Comparison of ENCODE assay signal across 10 mouse cellular contexts in the genomic region with DNA sequence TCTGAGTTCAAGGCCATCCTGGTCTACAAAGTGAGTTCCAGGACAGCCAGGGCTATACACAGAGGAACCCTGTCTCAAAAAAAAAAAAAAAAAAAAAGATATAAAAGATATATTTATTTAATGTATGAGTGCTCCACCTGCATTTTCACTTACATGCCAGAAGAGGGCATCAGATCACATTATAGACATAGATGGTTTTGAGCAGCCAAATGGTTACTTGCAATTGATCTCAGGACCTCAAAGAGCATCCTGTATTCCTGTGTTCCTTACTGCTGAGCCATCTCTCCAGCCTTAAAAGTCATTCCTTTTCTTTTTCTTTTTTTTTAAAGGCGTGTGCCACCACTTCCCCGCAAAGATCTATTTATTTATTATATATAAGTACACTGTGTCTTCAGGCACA. TPM values are rescaled to one million over a fixed set of nuclear protein-coding genes. Genes with fewer than 3 reads are reported as not detected.
A peak's percentile ranks its signal among the peaks of the same experiment; 100 is the strongest.
DNase-seq lines count a peak whose midpoint lies in the region; ATAC-seq and TF ChIP-seq lines count a peak whose summit lies in the region.
"Had no signal": no experiment of that assay in that cellular context is flagged by ENCODE, and none has a peak within 500 bp of the region (broad histone marks: within the 10 kb centered on the region; RNA-seq: fewer than 3 reads in every experiment).

No protein-coding gene starts in this region.

- H3K9ac ChIP-seq in heart, embryonic 11.5 days (ENCODE audit: low read depth, low read length), result no peak overlapping the region
- H3K9ac ChIP-seq in midbrain, embryonic 14.5 days (replicated peaks; ENCODE audit: low read length), result no peak overlapping the region
- H3K9ac ChIP-seq in midbrain, embryonic 15.5 days, result no peak overlapping the region
- no peak overlapping the region for H3K9ac ChIP-seq in kidney, embryonic 16.5 days (replicated peaks; ENCODE audit: low read length)

- no peak overlapping the region for H3K27ac ChIP-seq in heart, embryonic 11.5 days (ENCODE audit: low read depth, low read length)
- no peak overlapping the region for H3K27ac ChIP-seq in midbrain, embryonic 14.5 days (replicated peaks; ENCODE audit: low read depth, low read length)
- H3K27ac ChIP-seq in midbrain, embryonic 15.5 days, result no peak overlapping the region
- H3K27ac ChIP-seq in cortical plate, adult 2 months (ENCODE audit: insufficient read depth, low read length), result no peak overlapping the region
- no peak overlapping the region for H3K27ac ChIP-seq in kidney, embryonic 16.5 days (ENCODE audit: low read length)
- H3K27ac ChIP-seq: macrophage had no signal

- no peak overlapping the region for H3K4me3 ChIP-seq in heart, embryonic 11.5 days (ENCODE audit: low read depth, low read length)
- H3K4me3 ChIP-seq in midbrain, embryonic 14.5 days (replicated peaks; ENCODE audit: low read depth, low read length), result no peak overlapping the region
- H3K4me3 ChIP-seq in midbrain, embryonic 15.5 days, result no peak overlapping the region
- no peak overlapping the region for H3K4me3 ChIP-seq in cortical plate, adult 2 months (ENCODE audit: insufficient read depth, low read length)
- H3K4me3 ChIP-seq in kidney, embryonic 16.5 days (ENCODE audit: low read length), result no peak overlapping the region
- H3K4me3 ChIP-seq: heart, embryonic 13.5 days had no signal

- WGBS in heart, embryonic 11.5 days (ENCODE audit: insufficient replicate concordance), result 58% methylated on average over 2 of the region's 2 CpGs
- WGBS in midbrain, embryonic 14.5 days, result 79% methylated on average over 2 of the region's 2 CpGs
- WGBS in midbrain, embryonic 15.5 days, result 70% methylated on average over 2 of the region's 2 CpGs
- 81% methylated on average over 2 of the region's 2 CpGs for WGBS in kidney, embryonic 16.5 days

- no peak for TF ChIP-seq POLR2A in cortical plate, adult 2 months (IDR thresholded peaks at IDR 0.05; ENCODE audit: extremely low read depth, insufficient read depth, low read length)

- no peaks in the 10 kb centered on the region for H3K36me3 ChIP-seq in heart, embryonic 11.5 days (ENCODE audit: control insufficient read depth, insufficient read depth, low read length)
- H3K36me3 ChIP-seq in midbrain, embryonic 14.5 days (ENCODE audit: control insufficient read depth, insufficient read depth, low read length), result no peaks in the 10 kb centered on the region
- H3K36me3 ChIP-seq in midbrain, embryonic 15.5 days (replicated peaks), result no peaks in the 10 kb centered on the region
- H3K36me3 ChIP-seq in kidney, embryonic 16.5 days (ENCODE audit: insufficient read depth, low read length), result no peaks in the 10 kb centered on the region

- H3K4me2 ChIP-seq in heart, embryonic 11.5 days, result no peak overlapping the region
- H3K4me2 ChIP-seq in midbrain, embryonic 14.5 days (ENCODE audit: low read length), result no peak overlapping the region
- H3K4me2 ChIP-seq in midbrain, embryonic 15.5 days, result no peak overlapping the region
- no peak overlapping the region for H3K4me2 ChIP-seq in kidney, embryonic 16.5 days (replicated peaks; ENCODE audit: low read depth, low read length)

- ATAC-seq in heart, embryonic 11.5 days (replicated peaks; ENCODE audit: insufficient number of reproducible peaks, low FRiP score, low TSS enrichment), result no peak
- ATAC-seq in midbrain, embryonic 14.5 days (ENCODE audit: low FRiP score, low TSS enrichment), result no peak
- ATAC-seq in midbrain, embryonic 15.5 days (replicated peaks), result no peak
- ATAC-seq in kidney, embryonic 16.5 days (ENCODE audit: low FRiP score, low TSS enrichment), result no peak

- no peaks in the 10 kb centered on the region for H3K9me3 ChIP-seq in heart, embryonic 11.5 days (replicated peaks; ENCODE audit: control insufficient read depth, low read length)
- H3K9me3 ChIP-seq in midbrain, embryonic 14.5 days (ENCODE audit: control insufficient read depth, low read length), result no peaks in the 10 kb centered on the region
- no peaks in the 10 kb centered on the region for H3K9me3 ChIP-seq in midbrain, embryonic 15.5 days
- no peaks in the 10 kb centered on the region for H3K9me3 ChIP-seq in kidney, embryonic 16.5 days (ENCODE audit: low read length)
- H3K9me3 ChIP-seq: heart, embryonic 13.5 days had no signal

- DNase-seq in heart, postnatal 10 days, result peak; percentile 16
- peak; percentile 69 for DNase-seq in midbrain, embryonic 14.5 days
- no peak for DNase-seq in ovary, postnatal 10 days (ENCODE audit: low spot score)
- DNase-seq in thymus, postnatal 36 days, result no peak

- H3K4me1 ChIP-seq in heart, embryonic 11.5 days (ENCODE audit: control insufficient read depth, insufficient read depth, low read length), result peaks cover 15% of the 10 kb centered on the region
- H3K4me1 ChIP-seq in midbrain, embryonic 14.5 days (ENCODE audit: control insufficient read depth, insufficient read depth, low read length), result peaks cover 25% of the 10 kb centered on the region
- peaks cover 28% of the 10 kb centered on the region for H3K4me1 ChIP-seq in midbrain, embryonic 15.5 days
- H3K4me1 ChIP-seq in cortical plate, adult 2 months (ENCODE audit: control insufficient read depth, insufficient read depth, low read length), result peaks cover 7% of the 10 kb centered on the region
- peaks cover 26% of the 10 kb centered on the region for H3K4me1 ChIP-seq in kidney, embryonic 16.5 days (ENCODE audit: insufficient read depth, low read length)

- intact Hi-C loops in heart, postnatal 10 days (cut with DNase I), result loop anchor here (5.0 kb wide), 2 partner anchors 180 to 395 kb away; a partner anchor contains a TSS

- H3K27me3 ChIP-seq in heart, embryonic 11.5 days (ENCODE audit: control insufficient read depth, insufficient read depth, low read length), result no peaks in the 10 kb centered on the region
- H3K27me3 ChIP-seq in midbrain, embryonic 14.5 days (ENCODE audit: control insufficient read depth, insufficient read depth, low read length), result no peaks in the 10 kb centered on the region
- no peaks in the 10 kb centered on the region for H3K27me3 ChIP-seq in midbrain, embryonic 15.5 days (replicated peaks)
- H3K27me3 ChIP-seq in kidney, embryonic 16.5 days (ENCODE audit: insufficient read depth, low read length), result no peaks in the 10 kb centered on the region

- 0 out of 2 replicates have a peak, but pooled peaks have one; percentile 16 for TF ChIP-seq CTCF in cortical plate, adult 2 months (IDR thresholded peaks at IDR 0.05; ENCODE audit: extremely low read depth, insufficient read depth, low read length)

RNA-seq across cellular contexts. Expression of a gene that starts 2.0 kb away (rescaled TPM):
- 10 to 100 TPM; 23.8 to 25.2 TPM for total RNA-seq in heart, postnatal 10 days (2021)
- 32.6 and 40.7 TPM in 2 replicates for polyA plus RNA-seq in heart, embryonic 11.5 days (2014; fragmentation: Nextera tagmentation; extraction: Ambion mirVana)
- 49.6 and 63.8 TPM in 2 replicates for polyA plus RNA-seq in midbrain, embryonic 14.5 days (2014; fragmentation: Nextera tagmentation; extraction: Ambion mirVana)
- 53.0 and 57.9 TPM in 2 replicates for polyA plus RNA-seq in midbrain, embryonic 15.5 days (2015; fragmentation: Nextera tagmentation; extraction: Ambion mirVana)
- polyA plus RNA-seq in cortical plate, adult 2 months (2012; rRNA removed), result 58.3 and 60.4 TPM in 2 replicates
- 61.7 and 63.6 TPM in 2 replicates for polyA plus RNA-seq in kidney, embryonic 16.5 days (2015; fragmentation: Nextera tagmentation; extraction: Ambion mirVana)

RNA-seq across cellular contexts. Expression of a gene that starts 29.5 kb away (rescaled TPM):
- 100 to 1,000 TPM; 106 to 117 TPM for total RNA-seq in heart, postnatal 10 days (2021)
- polyA plus RNA-seq in heart, embryonic 11.5 days (2014; fragmentation: Nextera tagmentation; extraction: Ambion mirVana), result 63.6 and 79.5 TPM in 2 replicates
- 51.5 and 63.8 TPM in 2 replicates for polyA plus RNA-seq in midbrain, embryonic 14.5 days (2014; fragmentation: Nextera tagmentation; extraction: Ambion mirVana)
- 81.5 and 83.4 TPM in 2 replicates for polyA plus RNA-seq in midbrain, embryonic 15.5 days (2015; fragmentation: Nextera tagmentation; extraction: Ambion mirVana)
- 115 and 122 TPM in 2 replicates for polyA plus RNA-seq in cortical plate, adult 2 months (2012; rRNA removed)
- polyA plus RNA-seq in kidney, embryonic 16.5 days (2015; fragmentation: Nextera tagmentation; extraction: Ambion mirVana), result 93.7 and 94.3 TPM in 2 replicates

RNA-seq across cellular contexts. Expression of a gene that starts 30.6 kb away (rescaled TPM):
- 10 to 100 TPM; 24.2 to 26.6 TPM for total RNA-seq in heart, postnatal 10 days (2021)
- polyA plus RNA-seq in heart, embryonic 11.5 days (2014; fragmentation: Nextera tagmentation; extraction: Ambion mirVana), result 14.4 and 18.4 TPM in 2 replicates
- polyA plus RNA-seq in midbrain, embryonic 14.5 days (2014; fragmentation: Nextera tagmentation; extraction: Ambion mirVana), result 20.4 and 22.6 TPM in 2 replicates
- 23.8 and 25.4 TPM in 2 replicates for polyA plus RNA-seq in midbrain, embryonic 15.5 days (2015; fragmentation: Nextera tagmentation; extraction: Ambion mirVana)
- polyA plus RNA-seq in cortical plate, adult 2 months (2012; rRNA removed), result 23.7 and 27.7 TPM in 2 replicates
- 16.2 and 17.2 TPM in 2 replicates for polyA plus RNA-seq in kidney, embryonic 16.5 days (2015; fragmentation: Nextera tagmentation; extraction: Ambion mirVana)

Comparison
In these comparisons a context has a peak if more than half of its experiments do, and no peak if none do; other contexts are left out.
1. DNase-seq: peak in heart, postnatal 10 days (2 of 2) and midbrain, embryonic 14.5 days (single experiment); none in ovary, postnatal 10 days (single experiment) and thymus, postnatal 36 days (0 of 2).